Mouse (Mus musculus) left cerebral cortex, adult 11 months (tissue): ENCODE measurements around the gene Tspan4.
"Not testable (repeated sequence)": the region's sequence is repeated elsewhere in the genome, so short reads cannot be mapped to it uniquely, and the experiment has no call there.

Experiments
- DNase-seq: peaks from one replicate; pipeline ENCODE4 v3.0.0; 2022; ENCODE audit warnings: low spot score

Tspan4 gene

GRCm38 (mm10) chr7:141439140-141439679 lies 35.8 kb upstream of the Tspan4 start:
- no peak for DNase-seq

GRCm38 (mm10) chr7:141439811-141440210 lies 35.2 kb upstream of the Tspan4 start:
- DNase-seq: no peak

- no peak for DNase-seq
Observed at GRCm38 (mm10) chr7:141440613-141441012, 34.4 kb upstream of the Tspan4 start.

- DNase-seq: no peak
Observed at GRCm38 (mm10) chr7:141441460-141441859, 33.6 kb upstream of the Tspan4 start.

- no peak for DNase-seq
Observed at GRCm38 (mm10) chr7:141442199-141442598, 32.8 kb upstream of the Tspan4 start.

GRCm38 (mm10) chr7:141443081-141443821 lies 31.8 kb upstream of the Tspan4 start:
- DNase-seq: no peak

GRCm38 (mm10) chr7:141443828-141444237 lies 31.2 kb upstream of the Tspan4 start, which contains the start of gene Pidd1:
TSS of gene Pidd1 (minus strand) at chr7:141444025.
- DNase-seq: no peak

- not testable (repeated sequence) for DNase-seq
Observed at GRCm38 (mm10) chr7:141446374-141446773, 28.7 kb upstream of the Tspan4 start.

- DNase-seq: peak; percentile 92
Observed at GRCm38 (mm10) chr7:141447110-141447991, 27.7 kb upstream of the Tspan4 start, which contains the start of gene Rplp2. TSS of gene Rplp2 (plus strand) at chr7:141447370.

GRCm38 (mm10) chr7:141451928-141452327 lies 23.1 kb upstream of the Tspan4 start:
- no peak for DNase-seq

- DNase-seq: no peak
Observed at GRCm38 (mm10) chr7:141453636-141454035, 21.4 kb upstream of the Tspan4 start.

- peak; percentile 81 for DNase-seq
Observed at GRCm38 (mm10) chr7:141454967-141455551, 20.0 kb upstream of the Tspan4 start, which contains the start of gene Pnpla2. TSS of gene Pnpla2 (plus strand) at chr7:141455198.

- no peak for DNase-seq
Observed at GRCm38 (mm10) chr7:141455610-141456314, 19.3 kb upstream of the Tspan4 start.

GRCm38 (mm10) chr7:141456739-141457138 lies 18.3 kb upstream of the Tspan4 start:
- DNase-seq: no peak

- DNase-seq: no peak
Observed at GRCm38 (mm10) chr7:141457236-141457635, 17.8 kb upstream of the Tspan4 start.

- no peak for DNase-seq
Observed at GRCm38 (mm10) chr7:141457986-141458660, 16.9 kb upstream of the Tspan4 start.

- DNase-seq: no peak
Observed at GRCm38 (mm10) chr7:141458661-141459060, 16.4 kb upstream of the Tspan4 start.

- DNase-seq: no peak
Observed at GRCm38 (mm10) chr7:141459301-141459711, 15.7 kb upstream of the Tspan4 start.

GRCm38 (mm10) chr7:141460001-141460390 lies 15.0 kb upstream of the Tspan4 start:
- DNase-seq: no peak

- no peak for DNase-seq
Observed at GRCm38 (mm10) chr7:141460391-141461113, 14.5 kb upstream of the Tspan4 start, which contains the start of gene Cracr2b. TSS of gene Cracr2b (plus strand) at chr7:141461094.
